Mouse (Mus musculus) ES-E14 (cell line): ENCODE data around the gene Gm43302. TPM values are rescaled to one million over a fixed set of nuclear protein-coding genes. Genes with fewer than 3 reads are reported as not detected.
"Not testable (repeated sequence)": the region's sequence is repeated elsewhere in the genome, so short reads cannot be mapped to it uniquely, and the experiment has no call there.

Experiments
- DNase-seq: peaks from one replicate; pipeline ENCODE4 v3.0.0-alpha.2; 2013; ENCODE audit warnings: low read depth, low spot score
- H3K27ac ChIP-seq: 2 replicates; pipeline ENCODE4 v1.5.1; 2012; ENCODE audit warnings: low read depth, mild to moderate bottlenecking, low read length, moderate library complexity, mixed read lengths; ENCODE audit not compliant: poor library complexity, insufficient read depth, severe bottlenecking
- H3K36me3 ChIP-seq: 2 replicates; pipeline ENCODE4 v1.6.1; 2012; ENCODE audit warnings: mild to moderate bottlenecking, low read length, moderate library complexity, mixed read lengths; ENCODE audit not compliant: control insufficient read depth, poor library complexity, insufficient read depth, severe bottlenecking
- H3K4me1 ChIP-seq, 2 experiments: fragments of 150-350 bp in 1 of 2; sonication (generic) in 1 of 2; 2 replicates each; pipeline ENCODE4 v1.6.1; 2012; ENCODE audit warnings: low read length in 2 of 2, mild to moderate bottlenecking in 1 of 2, mixed read lengths in 1 of 2; ENCODE audit not compliant: control insufficient read depth in 2 of 2, insufficient read depth in 2 of 2, poor library complexity in 1 of 2
- H3K4me3 ChIP-seq, 2 experiments: fragments of 150-350 bp in 1 of 2; sonication (generic) in 1 of 2; 2 replicates each; pipeline ENCODE4 v1.5.1; 2012; ENCODE audit warnings: low read length in 2 of 2, low read depth in 1 of 2, mild to moderate bottlenecking in 1 of 2, mixed read lengths in 1 of 2; ENCODE audit not compliant: insufficient read depth in 1 of 2, poor library complexity in 1 of 2, severe bottlenecking in 1 of 2
- H3K9ac ChIP-seq: 2 replicates; pipeline ENCODE4 v1.6.1; 2012; ENCODE audit warnings: low read depth, mild to moderate bottlenecking, low read length, mixed read lengths; ENCODE audit not compliant: poor library complexity, insufficient read depth, severe bottlenecking
- H3K9me3 ChIP-seq: fragments of 150-350 bp; sonication (generic); 2 replicates; pipeline ENCODE4 v1.6.1; 2012; ENCODE audit warnings: low read depth, mild to moderate bottlenecking, low read length; ENCODE audit not compliant: control insufficient read depth, insufficient read depth
- CHD2 ChIP-seq: IDR thresholded peaks from 2 replicates; pipeline ENCODE4 v1.6.1; 2014; ENCODE audit warnings: mild to moderate bottlenecking, low read depth, low read length, inconsistent platforms
- HCFC1 ChIP-seq: IDR thresholded peaks from 2 replicates; pipeline ENCODE4 v1.6.1; 2012; ENCODE audit warnings: low read length, inconsistent platforms, borderline replicate concordance; ENCODE audit not compliant: insufficient read depth
- MAFK ChIP-seq: IDR thresholded peaks from 2 replicates; pipeline ENCODE4 v1.6.1; 2014; ENCODE audit warnings: mild to moderate bottlenecking, low read depth, low read length, inconsistent platforms; ENCODE audit not compliant: insufficient read depth
- ZC3H11A ChIP-seq: IDR thresholded peaks from 2 replicates; pipeline ENCODE4 v1.6.1; 2012; ENCODE audit warnings: low read depth, mild to moderate bottlenecking, inconsistent platforms, low read length, borderline replicate concordance
- ZNF384 ChIP-seq: IDR thresholded peaks from 2 replicates; pipeline ENCODE4 v1.6.1; 2012; ENCODE audit warnings: low read depth, low read length, inconsistent platforms
- in situ Hi-C, 2 experiments: fragments of 600-800 bp; cut with MboI; formaldehyde crosslinking; loops; one replicate each; pipeline ENCODE4 v1.15.1; 2025; ENCODE audit warnings: low sequenced_read_pairs in 2 of 2, inconsistent platforms in 1 of 2; ENCODE audit not compliant: unreplicated experiment in 2 of 2
- total RNA-seq: library from RNA; depleted of rRNA; stranded (reverse); fragments of 300-350 nt; gene quantifications from 2 replicates; pipeline ENCODE4 v1.2.3, GENCODE M21; 2012

Gm43302 gene
- total RNA-seq, 1 experiment, result not detected

GRCm38 (mm10) chr5:105292492-105292891 is 1.0 kb downstream of the Gm43302 start:
- H3K9me3 ChIP-seq, result no peaks in the 10 kb centered on the region
- H3K4me1 ChIP-seq, result no peaks in the 10 kb centered on the region
- in situ Hi-C loops, result no loop called here
- no peaks in the 10 kb centered on the region for H3K36me3 ChIP-seq
- no peak overlapping the region for H3K4me3 ChIP-seq
- no peak for DNase-seq
- TF ChIP-seq ZC3H11A (no peak), HCFC1 (no peak), CHD2 (no peak), ZNF384 (no peak), MAFK (no peak)
- no peak overlapping the region for H3K9ac ChIP-seq
- no peak overlapping the region for H3K27ac ChIP-seq

GRCm38 (mm10) chr5:105290921-105291320 is 2.6 kb downstream of the Gm43302 start:
- in situ Hi-C loops, H3K9ac ChIP-seq, H3K36me3 ChIP-seq, H3K9me3 ChIP-seq, H3K4me1 ChIP-seq, DNase-seq, H3K27ac ChIP-seq, H3K4me3 ChIP-seq: not testable (repeated sequence)

- H3K4me3 ChIP-seq, DNase-seq, H3K9ac ChIP-seq, H3K27ac ChIP-seq, in situ Hi-C loops, H3K9me3 ChIP-seq, H3K36me3 ChIP-seq, H3K4me1 ChIP-seq: not testable (repeated sequence)
Observed at GRCm38 (mm10) chr5:105260673-105261072, 32.8 kb downstream of the Gm43302 start.

- no peaks in the 10 kb centered on the region for H3K9me3 ChIP-seq
- no peaks in the 10 kb centered on the region for H3K36me3 ChIP-seq
- no peak overlapping the region for H3K4me3 ChIP-seq
- TF ChIP-seq HCFC1, result no peak
- TF ChIP-seq ZC3H11A, result no peak
- no peak for TF ChIP-seq MAFK
- TF ChIP-seq ZNF384, result no peak
- TF ChIP-seq CHD2, result no peak
- in situ Hi-C loops, result no loop called here
- H3K4me1 ChIP-seq, result no peaks in the 10 kb centered on the region
- DNase-seq, result no peak
- no peak overlapping the region for H3K9ac ChIP-seq
- H3K27ac ChIP-seq, result no peak overlapping the region
Observed at GRCm38 (mm10) chr5:105252491-105252890, 41.0 kb downstream of the Gm43302 start.

- H3K36me3 ChIP-seq, H3K4me3 ChIP-seq, H3K9me3 ChIP-seq, H3K27ac ChIP-seq, H3K4me1 ChIP-seq, in situ Hi-C loops, H3K9ac ChIP-seq, DNase-seq: not testable (repeated sequence)
Observed at GRCm38 (mm10) chr5:105244741-105245140, 48.8 kb downstream of the Gm43302 start.

GRCm38 (mm10) chr5:105240982-105241381 is 52.5 kb downstream of the Gm43302 start:
- DNase-seq, in situ Hi-C loops, H3K36me3 ChIP-seq, H3K27ac ChIP-seq, H3K9me3 ChIP-seq, H3K4me3 ChIP-seq, H3K4me1 ChIP-seq, H3K9ac ChIP-seq: not testable (repeated sequence)

- H3K9ac ChIP-seq, H3K4me3 ChIP-seq, DNase-seq, H3K27ac ChIP-seq, H3K4me1 ChIP-seq, in situ Hi-C loops, H3K36me3 ChIP-seq, H3K9me3 ChIP-seq: not testable (repeated sequence)
Observed at GRCm38 (mm10) chr5:105239483-105240047, 53.9 kb downstream of the Gm43302 start, which contains the start of gene Gbp10. Gene Gbp10 (minus strand): TSS chr5:105239533.
